Mouse (Mus musculus): ENCODE data around the gene Tmem45a. TPM values are rescaled to one million over a fixed set of nuclear protein-coding genes. Genes with fewer than 3 reads are reported as not detected.

Gene Tmem45a
- total RNA-seq, 2 experiments from 2014 or later, result 3.0 to 7.6 TPM

DNA sequence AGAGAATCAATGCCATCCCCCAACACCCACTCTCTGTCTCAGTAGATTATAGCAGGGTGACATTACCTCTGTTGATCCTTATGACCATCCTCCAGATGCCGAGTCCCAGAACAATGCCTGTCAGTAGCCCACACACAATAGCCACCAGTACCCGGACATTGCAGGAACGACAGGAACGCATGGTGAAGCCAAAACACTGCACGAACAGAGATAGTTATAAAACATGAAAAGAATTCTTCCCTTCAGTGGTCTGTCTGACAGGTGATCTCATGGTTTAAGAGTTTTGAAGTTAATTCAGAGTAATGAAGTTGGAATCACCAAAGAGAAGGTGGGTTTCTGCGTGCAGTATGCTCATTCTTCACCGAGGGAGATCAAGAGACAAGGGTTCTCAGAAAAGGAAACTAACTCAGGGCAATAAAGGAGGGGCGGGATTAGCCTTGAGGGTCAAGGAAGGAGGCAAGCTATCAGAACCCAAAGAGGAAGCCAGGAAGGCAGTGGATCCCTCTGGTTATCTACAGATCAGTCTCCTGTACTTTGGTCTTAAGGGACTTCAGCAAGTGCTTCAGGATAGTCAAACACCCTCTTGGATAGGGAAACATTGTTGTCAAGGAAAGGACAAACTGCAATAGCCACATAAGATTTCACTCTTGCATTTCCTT, 90.4 kb downstream of the Tmem45a start, which contains the start of gene Adgrg7:
Gene Adgrg7 (minus strand): TSS at position 375 of the 659 bp plus-strand sequence.
- no peak for DNase-seq

DNA sequence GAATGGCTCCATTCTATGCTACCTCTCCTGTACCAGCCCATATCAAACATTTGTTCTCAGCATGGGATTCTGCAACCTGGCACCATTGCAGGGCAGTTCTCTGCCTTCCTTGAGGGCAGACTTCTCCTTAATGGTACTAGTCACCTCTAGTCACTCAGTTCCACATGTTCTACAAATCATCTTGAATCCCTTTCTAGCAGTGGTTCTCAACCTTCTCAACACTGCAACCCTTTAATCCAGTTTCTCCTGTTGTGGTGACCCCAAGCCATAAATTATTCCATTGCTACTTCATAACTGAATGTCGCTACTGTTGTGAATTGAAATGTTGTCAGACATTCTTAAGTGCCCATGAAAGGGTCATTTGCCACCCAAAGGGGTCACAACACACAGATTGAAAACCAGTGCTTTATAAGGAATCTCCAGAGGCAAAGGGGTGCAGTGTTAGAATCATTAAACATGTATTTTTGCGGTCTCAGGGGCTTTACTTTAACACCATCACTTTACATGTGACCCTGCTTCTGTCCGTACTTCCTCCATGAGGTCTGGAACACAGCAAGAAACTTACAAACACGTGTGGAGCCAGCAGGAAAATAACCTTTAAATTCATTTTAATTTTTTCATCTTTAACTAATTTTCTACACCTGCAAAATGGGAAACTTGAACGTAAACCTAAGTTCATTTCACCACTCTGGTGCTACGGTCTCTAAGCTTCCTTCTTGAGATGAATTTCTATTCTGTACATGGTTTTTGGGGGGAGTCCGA, 91.4 kb downstream of the Tmem45a start:
- no peak for DNase-seq

DNA sequence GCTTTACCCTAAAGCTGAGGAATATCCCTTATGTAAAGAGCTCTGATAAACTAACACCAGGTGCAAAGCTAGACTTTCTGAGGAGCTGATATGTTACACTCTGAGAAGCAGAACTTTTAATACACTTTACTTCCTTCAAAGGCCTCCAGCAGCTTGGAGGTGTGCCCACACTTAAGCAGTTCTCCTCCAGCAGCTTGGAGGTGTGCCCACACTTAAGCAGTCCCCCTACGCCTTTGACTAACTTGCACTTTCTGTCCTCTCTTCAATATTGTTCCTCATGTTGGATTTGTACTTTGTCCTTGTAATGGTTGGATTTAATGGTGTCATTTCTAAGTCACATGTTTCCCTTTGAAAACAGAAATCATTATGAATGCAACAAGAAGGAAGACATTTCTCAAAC, 92.2 kb downstream of the Tmem45a start:
- DNase-seq, result no peak

DNA sequence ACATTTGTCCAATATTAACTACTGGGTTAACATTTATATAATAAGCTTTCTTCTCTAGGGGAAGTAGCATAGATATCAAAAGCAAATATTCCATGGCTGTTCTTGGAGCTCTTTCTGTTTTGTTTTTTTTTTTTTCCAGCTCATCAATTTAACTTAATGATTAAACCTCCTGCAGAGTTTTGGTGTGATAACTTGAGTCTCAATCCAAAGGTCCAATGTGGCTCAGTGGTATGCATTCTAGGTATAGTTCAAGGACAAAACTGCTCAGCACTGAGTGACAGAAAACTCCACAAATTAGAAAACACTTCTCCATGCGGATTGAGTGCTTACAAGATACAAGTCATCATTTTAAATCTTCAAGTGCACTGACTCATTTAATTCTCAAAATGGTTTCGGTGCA, 100.0 kb downstream of the Tmem45a start:
- no peak for DNase-seq

DNA sequence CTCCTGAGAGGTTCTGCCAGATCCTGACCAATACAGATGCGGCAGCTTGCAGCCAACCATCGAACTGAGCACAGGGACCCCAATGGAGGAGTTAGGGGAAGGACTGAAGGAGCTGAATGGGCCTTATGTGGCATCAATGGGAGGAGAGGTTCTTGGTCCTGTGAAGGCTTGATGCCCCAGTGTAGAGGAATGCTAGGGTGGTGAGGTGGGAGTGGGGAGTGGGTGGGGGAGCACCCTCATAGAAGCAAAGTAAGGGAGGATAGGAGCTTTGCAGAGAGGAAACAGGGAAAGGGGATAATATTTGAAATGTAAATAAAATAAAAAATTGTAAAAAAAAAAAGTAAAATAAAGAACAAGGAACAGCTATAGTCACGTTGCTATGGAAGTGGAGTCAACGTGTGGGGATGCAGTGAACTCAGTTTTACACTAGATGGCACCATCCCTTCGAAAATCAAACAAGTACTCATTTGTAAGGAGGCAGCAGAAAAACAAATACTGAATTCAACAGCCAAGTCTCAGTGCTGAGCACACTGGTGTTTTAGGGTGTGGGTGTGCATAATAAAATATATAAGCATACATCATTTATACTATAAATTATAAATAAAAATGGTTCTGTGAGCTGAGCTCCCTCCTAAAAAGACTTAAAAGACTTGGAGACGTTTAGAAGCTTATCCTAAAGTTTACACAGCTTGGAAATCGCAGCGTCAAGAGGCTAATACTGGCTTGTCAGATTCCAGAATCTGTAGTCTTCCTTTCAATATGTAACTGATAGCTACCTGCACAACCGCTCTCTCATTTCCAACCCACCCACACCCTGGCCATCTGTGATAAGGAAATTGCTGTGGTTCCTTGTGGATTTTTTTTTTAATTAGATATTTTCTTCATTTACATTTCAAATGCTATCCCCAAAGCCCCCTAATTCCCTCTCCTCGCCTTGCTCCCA, 114.5 kb downstream of the Tmem45a start:
- peak; percentile 4 to 39 for DNase-seq

Other genes starting within 250 kb of the Tmem45a start
- 10 to 100 TPM; 66.5 to 67.4 TPM for gene Tfg, start 168.7 kb downstream of the Tmem45a start, total RNA-seq (2021)
- gene Adgrg7, start 90.3 kb downstream of the Tmem45a start, total RNA-seq (2021), result under 1 TPM in 1 of 2 experiments, not detected in 1; 0.10 TPM
- not detected for gene Lnp1, start 41.9 kb upstream of the Tmem45a start, total RNA-seq (2021)
- not detected for gene Tmem45a2, start 185.2 kb upstream of the Tmem45a start, total RNA-seq (2021)
- gene Tomm70a, start 235.5 kb upstream of the Tmem45a start, total RNA-seq (2021), result 10 to 100 TPM; 56.3 to 59.2 TPM

All from adrenal gland, postnatal 36 days (tissue).